Mouse (Mus musculus): Measurements from ENCODE around the gene Spred1. TPM values are rescaled to one million over a fixed set of nuclear protein-coding genes. Genes with fewer than 3 reads are reported as not detected.

Gene Spred1
- polyA plus RNA-seq, 1 experiment from 2014 or later, result 8.9 TPM

DNA sequence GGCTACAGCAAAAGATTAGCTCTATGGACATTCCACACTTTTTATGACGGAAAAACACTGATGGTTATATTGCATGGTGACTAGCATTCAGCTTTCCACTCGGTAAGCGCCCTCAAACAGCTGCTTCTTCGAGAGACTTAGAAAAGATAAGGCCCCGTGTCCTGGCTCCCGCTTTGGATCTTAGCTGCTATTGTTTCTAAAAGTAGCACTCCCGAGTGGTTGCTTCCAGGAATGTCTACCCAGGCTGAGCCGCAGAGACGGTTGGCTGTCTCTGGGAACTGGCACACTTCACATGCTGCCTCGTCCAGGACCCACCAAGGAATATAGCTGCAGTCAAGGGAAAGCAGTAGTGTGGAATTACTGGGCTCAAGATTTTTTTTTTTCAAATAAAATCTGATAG, 21.9 kb upstream of the Spred1 start:
- Histone ChIP-seq H3K27me3 (ENCODE audit: insufficient read depth, poor library complexity, severe bottlenecking) (no peaks in the 10 kb centered on the region), H3K9me3 (no peaks in the 10 kb centered on the region), H3K36me3 (no peaks in the 10 kb centered on the region), H3K4me3 (no peak overlapping the region), H3K4me1 (replicated peaks) (peaks cover 24% of the 10 kb centered on the region), H3K27ac (no peak overlapping the region)
- WGBS, result 46% methylated on average over 10 of the region's 10 CpGs
- no peak for DNase-seq (ENCODE audit: low spot score)

DNA sequence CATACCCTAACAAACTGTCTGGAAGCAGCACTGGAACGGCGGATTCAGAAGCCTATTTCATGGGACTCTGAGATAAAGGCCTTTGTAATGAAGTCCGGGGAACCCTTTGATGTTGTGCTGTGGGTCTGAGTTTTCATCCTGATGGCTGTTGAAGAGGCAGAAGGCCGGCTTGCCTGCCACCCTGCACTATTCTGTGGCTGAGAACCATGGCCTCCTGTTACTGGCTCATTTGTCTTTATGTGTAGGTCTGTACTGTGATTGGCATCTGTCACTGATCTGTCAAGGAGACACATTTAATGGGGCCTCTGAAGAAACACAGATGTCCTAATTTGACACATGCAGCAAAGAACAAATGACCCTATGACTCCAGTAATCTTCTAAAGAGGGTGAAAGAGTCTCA, 17.7 kb upstream of the Spred1 start:
- H3K4me3 ChIP-seq, result no peak overlapping the region
- no peaks in the 10 kb centered on the region for H3K27me3 ChIP-seq (ENCODE audit: insufficient read depth, poor library complexity, severe bottlenecking)
- peak overlapping the region; percentile 77 for H3K27ac ChIP-seq
- peak; percentile 43 for DNase-seq (ENCODE audit: low spot score)
- no peaks in the 10 kb centered on the region for H3K9me3 ChIP-seq
- peaks cover 39% of the 10 kb centered on the region for H3K4me1 ChIP-seq (replicated peaks)
- H3K36me3 ChIP-seq, result no peaks in the 10 kb centered on the region
- 9% methylated on average over 4 of the region's 4 CpGs for WGBS

DNA sequence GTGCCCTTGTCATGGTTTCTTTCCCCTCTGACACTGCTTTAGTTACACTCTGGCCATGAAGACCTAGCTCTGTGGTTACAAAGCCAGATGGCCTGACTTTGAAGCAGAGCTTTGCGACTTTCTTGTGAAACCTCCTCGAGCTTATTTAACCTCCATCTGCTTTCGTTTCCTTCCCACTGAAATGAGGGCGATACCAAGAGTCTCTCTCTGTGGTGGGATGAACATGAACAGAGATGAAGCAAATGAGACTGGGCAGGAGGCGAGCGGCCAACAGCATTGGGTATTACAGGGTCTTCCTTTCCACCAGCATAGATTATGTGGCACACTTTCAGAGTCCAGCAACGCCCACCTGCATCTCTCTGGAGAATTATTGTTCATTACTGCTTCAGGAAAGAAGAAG, 15.8 kb upstream of the Spred1 start:
- no peaks in the 10 kb centered on the region for H3K9me3 ChIP-seq
- H3K4me3 ChIP-seq, result no peak overlapping the region
- H3K4me1 ChIP-seq (replicated peaks), result peaks cover 41% of the 10 kb centered on the region
- DNase-seq (ENCODE audit: low spot score), result no peak
- WGBS, result 79% methylated on average over 7 of the region's 7 CpGs
- H3K27me3 ChIP-seq (ENCODE audit: insufficient read depth, poor library complexity, severe bottlenecking), result no peaks in the 10 kb centered on the region
- H3K36me3 ChIP-seq, result no peaks in the 10 kb centered on the region
- peak overlapping the region; percentile 66; the same call in 1 of the 2 replicates for H3K27ac ChIP-seq

DNA sequence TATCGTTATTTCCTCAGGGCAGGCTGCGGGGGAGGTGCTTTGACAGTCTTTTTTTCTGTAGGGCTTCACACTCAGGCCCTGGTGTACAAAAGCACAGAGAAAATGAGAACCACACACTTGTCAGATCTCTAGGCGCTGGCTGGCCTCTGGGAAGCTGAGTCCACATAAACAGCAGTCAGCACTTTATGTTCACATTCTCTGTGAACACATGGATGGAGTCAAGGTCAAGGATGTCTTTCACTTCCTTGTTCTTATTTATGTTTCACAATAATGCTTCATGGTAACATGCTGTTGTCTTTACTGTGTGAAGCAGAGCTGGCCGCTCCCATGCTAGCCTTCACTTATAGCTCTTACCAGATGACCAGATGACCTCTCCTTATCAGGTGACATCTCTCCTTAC, 13.1 kb upstream of the Spred1 start:
- peak; percentile 10 for DNase-seq (ENCODE audit: low spot score)
- Histone ChIP-seq H3K4me1 (replicated peaks) (peaks cover 37% of the 10 kb centered on the region), H3K27ac (no peak overlapping the region), H3K36me3 (no peaks in the 10 kb centered on the region), H3K4me3 (no peak overlapping the region), H3K27me3 (ENCODE audit: insufficient read depth, poor library complexity, severe bottlenecking) (no peaks in the 10 kb centered on the region), H3K9me3 (no peaks in the 10 kb centered on the region)
- WGBS, result 48% methylated on average over 4 of the region's 4 CpGs

DNA sequence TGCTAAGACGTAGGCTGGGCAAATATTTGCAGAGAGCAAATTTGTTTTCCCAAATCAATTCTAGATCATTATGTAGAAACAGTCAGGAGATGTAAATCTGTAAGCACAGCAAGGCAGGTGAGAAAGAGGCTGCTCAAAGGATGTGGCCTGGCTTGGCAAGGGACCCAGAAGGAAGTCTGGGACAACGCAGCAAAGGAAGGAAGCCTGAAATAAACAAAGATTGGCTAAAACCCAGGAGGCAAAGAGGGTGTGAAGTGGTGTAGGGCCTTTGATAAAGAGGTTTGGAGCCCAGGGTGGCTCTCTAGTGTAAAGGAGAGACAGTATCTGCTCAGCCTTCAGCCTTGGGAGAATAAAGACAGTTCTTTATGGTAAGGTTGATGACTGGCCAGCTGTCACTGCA, 11.9 kb upstream of the Spred1 start:
- peaks cover 27% of the 10 kb centered on the region for H3K4me1 ChIP-seq (replicated peaks)
- H3K27ac ChIP-seq, result no peak overlapping the region
- WGBS, result 73% methylated on average over 2 of the region's 2 CpGs
- H3K36me3 ChIP-seq, result no peaks in the 10 kb centered on the region
- H3K4me3 ChIP-seq, result no peak overlapping the region
- no peaks in the 10 kb centered on the region for H3K27me3 ChIP-seq (ENCODE audit: insufficient read depth, poor library complexity, severe bottlenecking)
- DNase-seq (ENCODE audit: low spot score), result no peak
- no peaks in the 10 kb centered on the region for H3K9me3 ChIP-seq

DNA sequence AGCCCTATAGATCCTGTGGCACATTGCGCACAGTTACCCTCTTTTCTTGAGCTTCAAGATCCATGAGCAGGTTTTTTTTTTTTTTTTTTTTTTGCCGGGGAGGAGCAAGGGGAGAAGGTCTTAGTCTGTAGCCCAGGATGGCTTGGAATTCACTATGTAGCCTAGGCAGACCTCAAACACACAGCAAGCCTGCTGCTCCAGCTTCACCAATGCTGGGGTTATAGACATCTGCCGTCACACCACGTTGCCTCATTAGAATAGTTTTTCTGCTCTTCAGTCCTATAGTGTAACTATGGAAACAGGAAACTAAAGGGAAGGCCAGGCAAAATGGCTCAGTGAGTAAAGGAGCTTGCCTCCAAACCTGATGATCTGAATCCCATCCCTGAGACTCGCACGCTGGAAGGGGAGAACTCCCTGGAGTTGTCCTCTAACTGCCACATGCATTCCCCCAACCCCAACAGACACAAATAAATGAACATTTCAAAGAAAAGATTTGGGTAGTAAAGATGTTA, 10.8 kb upstream of the Spred1 start:
- Histone ChIP-seq H3K27ac (peak overlapping the region; percentile 72; the same call in 1 of the 2 replicates), H3K4me1 (replicated peaks) (peaks cover 16% of the 10 kb centered on the region), H3K27me3 (ENCODE audit: insufficient read depth, poor library complexity, severe bottlenecking) (no peaks in the 10 kb centered on the region), H3K36me3 (no peaks in the 10 kb centered on the region), H3K4me3 (no peak overlapping the region), H3K9me3 (no peaks in the 10 kb centered on the region)
- 52% methylated on average over 6 of the region's 6 CpGs for WGBS
- no peak for DNase-seq (ENCODE audit: low spot score)

DNA sequence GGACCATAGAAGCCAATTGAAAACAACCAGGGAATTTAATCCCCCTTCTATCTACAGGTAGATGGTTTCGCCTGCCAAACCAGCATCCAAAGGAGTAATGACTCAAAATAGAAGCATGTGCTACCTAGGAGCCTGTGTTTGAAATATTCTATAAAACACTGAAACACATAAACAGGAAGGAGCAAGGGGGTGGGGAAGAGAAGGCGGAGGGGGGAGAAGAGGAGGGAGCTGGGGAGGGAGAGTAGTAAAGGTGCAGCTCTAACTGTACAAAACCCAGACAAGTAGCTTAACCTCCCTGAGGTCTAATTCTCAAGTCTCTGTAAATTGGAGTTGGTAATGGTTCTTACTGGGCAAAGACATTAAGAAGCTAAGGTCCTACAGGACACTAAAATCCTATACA, 7.9 kb upstream of the Spred1 start:
- 82% methylated on average over 2 of the region's 2 CpGs for WGBS
- Histone ChIP-seq H3K36me3 (no peaks in the 10 kb centered on the region), H3K27me3 (ENCODE audit: insufficient read depth, poor library complexity, severe bottlenecking) (no peaks in the 10 kb centered on the region), H3K27ac (no peak overlapping the region), H3K4me3 (no peak overlapping the region), H3K9me3 (no peaks in the 10 kb centered on the region), H3K4me1 (replicated peaks) (peaks cover 9% of the 10 kb centered on the region)
- DNase-seq (ENCODE audit: low spot score), result no peak

DNA sequence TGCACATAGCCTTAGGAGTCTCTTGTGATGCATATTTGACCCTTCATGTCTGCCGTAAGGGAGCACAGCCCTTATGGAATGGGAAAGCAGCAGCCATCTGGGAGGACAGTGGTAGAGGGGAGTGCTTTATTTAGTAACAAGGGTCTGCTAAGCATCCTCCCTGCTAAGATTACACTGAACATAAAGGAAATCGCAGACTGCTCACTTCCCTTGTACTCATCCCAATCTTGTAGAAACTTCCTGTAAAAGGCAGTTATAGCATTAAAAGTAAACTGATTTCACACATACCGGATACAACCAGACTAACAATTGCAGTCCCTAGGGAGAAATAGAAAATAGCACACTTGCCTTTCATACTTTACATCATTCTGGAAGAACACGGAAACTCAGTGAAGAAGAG, 7.4 kb upstream of the Spred1 start:
- no peak overlapping the region for H3K4me3 ChIP-seq
- WGBS, result 77% methylated on average over 4 of the region's 4 CpGs
- H3K27me3 ChIP-seq (ENCODE audit: insufficient read depth, poor library complexity, severe bottlenecking), result peaks cover 3% of the 10 kb centered on the region; the same call in 1 of the 2 replicates

DNA sequence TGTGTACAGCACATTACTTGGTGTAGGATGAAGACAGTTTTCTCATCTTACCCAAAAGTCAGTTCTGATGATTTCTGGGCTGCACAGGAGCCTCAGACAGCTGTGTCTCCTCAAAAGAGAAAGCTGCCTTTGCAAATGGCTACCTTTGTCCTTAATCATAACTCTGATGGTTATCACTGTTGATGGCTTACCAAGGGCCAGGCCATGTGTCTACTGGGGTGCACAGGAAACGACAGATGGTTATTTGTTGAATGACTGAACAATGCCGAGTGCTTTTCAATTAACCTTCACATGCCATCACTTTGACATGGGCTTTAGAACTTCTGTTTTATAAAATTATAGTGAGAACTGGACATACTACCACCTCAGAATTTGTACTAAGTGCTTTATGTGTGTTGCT, 2.7 kb upstream of the Spred1 start:
- no peak for DNase-seq (ENCODE audit: low spot score)
- WGBS, result 49% methylated on average over 2 of the region's 2 CpGs
- Histone ChIP-seq H3K4me3 (no peak overlapping the region), H3K27ac (peak overlapping the region; percentile 99; the same call in 1 of the 2 replicates), H3K9me3 (no peaks in the 10 kb centered on the region), H3K27me3 (ENCODE audit: insufficient read depth, poor library complexity, severe bottlenecking) (peaks cover 3% of the 10 kb centered on the region; the same call in 1 of the 2 replicates), H3K36me3 (no peaks in the 10 kb centered on the region), H3K4me1 (replicated peaks) (peaks cover 23% of the 10 kb centered on the region)

More for the DNA sequence above, 7.4 kb upstream of the Spred1 start:
- DNase-seq (ENCODE audit: low spot score), result no peak
- Histone ChIP-seq H3K9me3 (no peaks in the 10 kb centered on the region), H3K36me3 (no peaks in the 10 kb centered on the region), H3K4me1 (replicated peaks) (peaks cover 12% of the 10 kb centered on the region), H3K27ac (no peak overlapping the region)

DNA sequence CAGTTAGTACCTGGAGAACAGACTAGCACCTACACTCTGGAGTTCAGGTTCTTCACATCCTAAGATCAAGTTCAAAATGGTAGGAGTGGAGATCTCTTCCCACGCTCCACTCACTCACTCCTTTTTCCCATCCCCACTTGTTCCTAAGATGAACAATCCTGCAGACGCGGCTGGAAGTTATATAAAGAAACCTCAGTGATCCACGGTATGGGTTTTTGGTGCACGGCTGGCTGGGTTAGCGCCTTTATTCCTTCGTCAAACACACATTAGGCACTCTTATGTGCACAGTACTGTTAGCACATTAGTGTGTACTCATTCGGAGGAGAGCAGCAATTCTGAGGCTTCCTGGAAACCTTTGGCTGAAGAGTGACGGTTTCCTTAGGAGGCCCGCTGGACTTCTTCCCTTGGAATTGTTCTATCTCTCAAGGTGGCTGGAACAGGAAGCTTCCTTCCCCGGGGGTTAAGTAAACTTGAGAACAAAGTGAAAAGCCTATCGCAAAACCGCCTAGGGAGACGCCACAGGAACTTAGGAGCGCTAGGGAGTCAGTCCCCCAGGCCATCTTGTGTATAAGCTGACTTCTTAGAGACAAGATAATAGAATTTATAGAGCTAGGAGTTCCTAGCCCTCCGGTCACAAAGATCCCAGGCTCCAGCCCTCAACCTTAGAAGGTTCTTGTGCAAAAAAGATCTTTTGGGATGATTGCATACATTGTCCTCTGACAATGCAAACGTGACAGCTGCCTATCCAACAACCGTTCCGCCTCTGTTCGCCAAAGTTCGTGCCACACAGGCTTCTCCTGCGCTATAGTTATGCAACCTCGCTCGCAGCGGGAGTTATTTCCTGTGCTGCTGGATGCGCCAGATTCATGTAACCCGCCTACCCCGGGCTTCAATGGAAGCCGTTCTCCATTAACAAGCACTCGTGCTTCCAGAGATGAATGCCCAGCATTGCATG, 1.6 kb upstream of the Spred1 start:
- H3K4me3 ChIP-seq, result peak overlapping the region; percentile 98
- H3K27me3 ChIP-seq (ENCODE audit: insufficient read depth, poor library complexity, severe bottlenecking), result peaks cover 3% of the 10 kb centered on the region; the same call in 1 of the 2 replicates
- no peaks in the 10 kb centered on the region for H3K36me3 ChIP-seq
- H3K27ac ChIP-seq, result peak overlapping the region; percentile 99
- H3K4me1 ChIP-seq (replicated peaks), result peaks cover 33% of the 10 kb centered on the region
- H3K9me3 ChIP-seq, result no peaks in the 10 kb centered on the region
- peak; percentile 87 for DNase-seq (ENCODE audit: low spot score)
- WGBS, result 2% methylated on average over 30 of the region's 30 CpGs

DNA sequence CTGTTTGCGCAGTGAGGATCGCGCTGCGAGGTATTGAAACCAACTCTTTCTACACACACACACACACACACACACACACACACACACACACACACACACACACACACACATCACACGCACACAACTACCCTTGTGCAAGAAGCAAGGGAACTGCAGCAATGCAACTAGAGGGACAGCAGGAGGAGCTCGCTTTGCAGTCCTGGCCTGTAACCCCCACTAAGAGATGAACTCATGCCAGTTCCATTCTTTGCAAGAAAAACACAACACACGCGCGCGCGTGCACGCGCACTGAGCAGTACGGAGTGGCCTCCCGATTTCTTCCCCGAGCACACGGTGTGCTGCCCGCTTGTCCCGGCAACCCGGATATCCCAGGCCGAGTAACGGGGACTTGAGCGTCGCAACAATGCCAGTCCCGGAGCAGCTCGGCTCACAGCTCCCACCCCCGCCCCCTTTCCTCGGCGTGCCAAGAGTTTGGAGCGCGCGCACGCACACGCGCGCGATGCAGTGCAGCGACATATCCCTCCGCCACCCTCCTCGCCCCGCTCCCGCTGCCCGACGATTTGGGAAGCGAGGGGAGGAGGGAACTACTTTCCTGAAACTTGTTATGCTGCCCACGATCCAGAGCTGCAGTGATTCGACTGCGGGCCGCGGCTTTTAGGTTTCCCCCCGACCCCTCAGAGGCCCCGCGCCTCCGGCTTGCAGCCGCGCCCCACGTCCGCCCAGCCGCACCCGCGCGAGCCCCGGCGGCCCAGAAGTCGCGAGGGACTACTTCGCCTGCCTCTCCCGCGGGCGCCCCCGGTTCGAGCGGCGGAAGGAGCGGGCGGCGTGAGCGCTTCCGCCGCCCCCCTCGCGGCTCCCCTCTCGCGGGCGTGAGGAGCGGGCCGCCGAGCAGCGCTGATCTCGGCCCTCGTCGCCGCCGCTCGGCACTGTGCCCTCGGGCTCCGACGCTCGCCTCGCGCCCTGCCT, 645 bp upstream of the Spred1 start:
- no peaks in the 10 kb centered on the region for H3K9me3 ChIP-seq
- no peaks in the 10 kb centered on the region for H3K36me3 ChIP-seq
- H3K4me3 ChIP-seq, result peak overlapping the region; percentile 98
- WGBS, result under 1% methylated on average over 101 of the region's 101 CpGs
- H3K27me3 ChIP-seq (ENCODE audit: insufficient read depth, poor library complexity, severe bottlenecking), result peaks cover 3% of the 10 kb centered on the region; the same call in 1 of the 2 replicates
- DNase-seq (ENCODE audit: low spot score), result peak; percentile 93
- H3K27ac ChIP-seq, result peak overlapping the region; percentile 99
- peaks cover 37% of the 10 kb centered on the region for H3K4me1 ChIP-seq (replicated peaks)

DNA sequence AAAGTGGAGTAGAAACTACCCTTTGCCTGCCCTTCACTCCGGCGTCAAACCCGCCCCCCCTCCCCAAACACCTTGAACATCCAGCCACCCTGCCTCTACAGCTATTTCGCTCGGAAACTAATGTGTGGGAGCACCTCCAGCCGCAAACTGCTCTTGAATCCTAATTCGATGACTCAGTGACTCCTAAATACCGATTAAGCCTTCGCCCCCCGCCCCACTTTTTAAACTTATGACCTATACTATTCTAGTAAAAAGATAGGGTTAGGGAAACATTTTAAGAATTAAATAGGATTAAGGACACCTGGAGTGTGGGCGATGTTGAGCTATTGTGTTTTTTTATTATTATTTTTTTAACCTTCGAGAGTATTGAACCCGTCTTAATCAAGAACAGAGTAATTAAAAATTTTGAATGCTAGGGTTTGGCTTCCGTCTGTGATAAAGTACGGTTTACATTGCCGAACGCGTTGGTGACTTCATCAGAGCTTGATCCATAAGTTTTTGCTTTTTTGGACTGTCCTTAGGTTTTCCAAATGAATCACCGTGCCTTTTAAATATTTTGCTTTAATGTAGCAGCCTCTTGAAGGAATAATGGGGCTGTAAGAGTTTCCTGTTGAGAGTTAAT, 921 bp downstream of the Spred1 start:
- Histone ChIP-seq H3K36me3 (peaks cover under 1% of the 10 kb centered on the region; the same call in 1 of the 2 replicates), H3K9me3 (no peaks in the 10 kb centered on the region), H3K27me3 (ENCODE audit: insufficient read depth, poor library complexity, severe bottlenecking) (peaks cover 3% of the 10 kb centered on the region; the same call in 1 of the 2 replicates), H3K27ac (peak overlapping the region; percentile 99), H3K4me1 (replicated peaks) (peaks cover 37% of the 10 kb centered on the region), H3K4me3 (peak overlapping the region; percentile 98)
- no peak for DNase-seq (ENCODE audit: low spot score)
- under 1% methylated on average over 19 of the region's 19 CpGs for WGBS

Measured in hindbrain, embryonic 10.5 days (tissue).